Mouse (Mus musculus): ENCODE results near the gene Aip.

DNA sequence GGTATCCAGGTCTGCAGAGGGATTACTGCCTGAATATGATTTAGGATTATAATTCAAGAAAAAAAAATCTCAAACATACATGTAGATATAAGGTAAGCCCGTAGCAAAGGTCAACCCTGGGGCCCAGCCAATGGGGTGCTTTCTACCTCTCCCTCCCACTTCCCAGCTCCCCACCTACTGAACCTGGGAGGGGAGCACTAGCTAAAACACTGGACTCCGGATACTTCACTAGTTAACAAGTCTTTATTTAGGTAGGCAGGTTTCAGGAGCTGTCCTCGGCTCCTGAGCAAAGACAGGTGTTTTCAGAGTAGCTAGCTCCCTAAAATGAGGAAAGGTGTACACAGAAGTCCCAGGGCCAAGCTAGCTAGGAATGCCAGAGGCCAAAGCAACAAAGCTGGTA is 38.4 kb upstream of the Aip start:
- TF ChIP-seq POLR2A (IDR thresholded peaks at IDR 0.05; ENCODE audit: borderline replicate concordance, control insufficient read depth, low read depth, low read length), result no peak
- no peak for TF ChIP-seq CTCF (IDR thresholded peaks at IDR 0.05; ENCODE audit: control insufficient read depth, insufficient read depth, low read length)
